Mouse (Mus musculus) Muller cell, postnatal 12 days (primary cell): ENCODE results near the gene Prmt9.

Experiments used
- DNase-seq: peaks from one replicate; pipeline ENCODE4 v3.0.0-alpha.2; 2015; ENCODE audit errors: inconsistent ontology term

Prmt9 gene

GRCm38 (mm10) chr8:77534358-77534992 lies 14.7 kb upstream of the Prmt9 start:
- DNase-seq = no peak

- DNase-seq = peak; percentile 64
Observed at GRCm38 (mm10) chr8:77535026-77535595, 14.1 kb upstream of the Prmt9 start.

GRCm38 (mm10) chr8:77536821-77537220 lies 12.4 kb upstream of the Prmt9 start:
- no peak for DNase-seq

GRCm38 (mm10) chr8:77538256-77538655 lies 10.9 kb upstream of the Prmt9 start:
- no peak for DNase-seq

- DNase-seq = no peak
Observed at GRCm38 (mm10) chr8:77543152-77543777, 5.9 kb upstream of the Prmt9 start.

GRCm38 (mm10) chr8:77544428-77544827 lies 4.8 kb upstream of the Prmt9 start:
- no peak for DNase-seq

- no peak for DNase-seq
Observed at GRCm38 (mm10) chr8:77545616-77546015, 3.6 kb upstream of the Prmt9 start.

GRCm38 (mm10) chr8:77549881-77550580 lies 834 bp downstream of the Prmt9 start:
- peak; percentile 46 for DNase-seq

- no peak for DNase-seq
Observed at GRCm38 (mm10) chr8:77552491-77552890, 3.3 kb downstream of the Prmt9 start.

- no peak for DNase-seq
Observed at GRCm38 (mm10) chr8:77561441-77561840, 12.2 kb downstream of the Prmt9 start.

GRCm38 (mm10) chr8:77574229-77574628 lies 25.0 kb downstream of the Prmt9 start:
- DNase-seq = no peak

- no peak for DNase-seq
Observed at GRCm38 (mm10) chr8:77577674-77578073, 28.5 kb downstream of the Prmt9 start.

GRCm38 (mm10) chr8:77584174-77584573 lies 35.0 kb downstream of the Prmt9 start:
- no peak for DNase-seq

- DNase-seq = no peak
Observed at GRCm38 (mm10) chr8:77609621-77610020, 60.4 kb downstream of the Prmt9 start.

- peak; percentile 98 for DNase-seq
Observed at GRCm38 (mm10) chr8:77610374-77610969, 61.3 kb downstream of the Prmt9 start, which contains the start of gene Tmem184c. Gene Tmem184c (minus strand): TSS chr8:77610698.

- peak; percentile 55 for DNase-seq
Observed at GRCm38 (mm10) chr8:77617916-77618315, 68.7 kb downstream of the Prmt9 start.

- DNase-seq = no peak
Observed at GRCm38 (mm10) chr8:77623677-77624209, 74.5 kb downstream of the Prmt9 start.

GRCm38 (mm10) chr8:77629858-77630537 lies 80.8 kb downstream of the Prmt9 start:
- peak; percentile 54 for DNase-seq

- DNase-seq = no peak
Observed at GRCm38 (mm10) chr8:77630691-77631090, 81.5 kb downstream of the Prmt9 start.
